Mouse (Mus musculus): ENCODE measurements around the gene Ndrg2. TPM values are rescaled to one million over a fixed set of nuclear protein-coding genes. Genes with fewer than 3 reads are reported as not detected.

Gene Ndrg2
- 11.9 and 12.9 TPM in 2 replicates for polyA plus RNA-seq (2014; fragmentation: Nextera tagmentation; extraction: Ambion mirVana)

- no peaks in the 10 kb centered on the region for H3K9me3 ChIP-seq (ENCODE audit: control insufficient read depth, low read length)
- no peaks in the 10 kb centered on the region for H3K27me3 ChIP-seq (ENCODE audit: control insufficient read depth, insufficient read depth, low read length)
- H3K4me3 ChIP-seq (ENCODE audit: low read depth, low read length) = peak within 1 kb of the TSS; percentile 48
- H3K27ac ChIP-seq (replicated peaks; ENCODE audit: low read depth, low read length) = no peak within 1 kb of the TSS
- no peaks in the 10 kb centered on the region for H3K36me3 ChIP-seq (ENCODE audit: control insufficient read depth, insufficient read depth, low read length)
- H3K9ac ChIP-seq (ENCODE audit: low read length) = peak within 1 kb of the TSS; percentile 56
- H3K4me1 ChIP-seq (ENCODE audit: control insufficient read depth, insufficient read depth, low read length) = peaks cover 4% of the 10 kb centered on the region; the same call in 1 of the 2 replicates
- H3K4me2 ChIP-seq (ENCODE audit: low read depth, severe bottlenecking) = peak within 1 kb of the TSS; percentile 96
- ATAC-seq (ENCODE audit: insufficient number of reproducible peaks, low FRiP score, low TSS enrichment, low read depth) (peak; percentile 69), DNase-seq (ENCODE audit: low spot score) (peak; percentile 65)
- WGBS = 2% methylated on average over 21 of the region's 23 CpGs
Measured at GRCm38 (mm10) chr14:51913960-51914762, at the start of gene Ndrg2. Gene Ndrg2 (minus strand): TSS chr14:51914158.

GRCm38 (mm10) chr14:51960316-51960715 lies 46.4 kb upstream of the Ndrg2 start:
- Histone ChIP-seq H3K9ac (ENCODE audit: low read length) (no peak overlapping the region), H3K36me3 (ENCODE audit: control insufficient read depth, insufficient read depth, low read length) (no peaks in the 10 kb centered on the region), H3K4me2 (ENCODE audit: low read depth, severe bottlenecking) (no peak overlapping the region), H3K27me3 (ENCODE audit: control insufficient read depth, insufficient read depth, low read length) (no peaks in the 10 kb centered on the region), H3K4me3 (ENCODE audit: low read depth, low read length) (no peak overlapping the region), H3K27ac (replicated peaks; ENCODE audit: low read depth, low read length) (no peak overlapping the region), H3K9me3 (ENCODE audit: control insufficient read depth, low read length) (no peaks in the 10 kb centered on the region), H3K4me1 (ENCODE audit: control insufficient read depth, insufficient read depth, low read length) (no peaks in the 10 kb centered on the region)
- no peak for ATAC-seq (ENCODE audit: insufficient number of reproducible peaks, low FRiP score, low TSS enrichment, low read depth)
- no peak for DNase-seq (ENCODE audit: low spot score)
- 95% methylated on average over 2 of the region's 2 CpGs for WGBS

GRCm38 (mm10) chr14:51943336-51943735 lies 29.4 kb upstream of the Ndrg2 start:
- H3K4me1 ChIP-seq (ENCODE audit: control insufficient read depth, insufficient read depth, low read length) = no peaks in the 10 kb centered on the region
- H3K36me3 ChIP-seq (ENCODE audit: control insufficient read depth, insufficient read depth, low read length) = no peaks in the 10 kb centered on the region
- no peak overlapping the region for H3K4me2 ChIP-seq (ENCODE audit: low read depth, severe bottlenecking)
- ATAC-seq (ENCODE audit: insufficient number of reproducible peaks, low FRiP score, low TSS enrichment, low read depth) (no peak), DNase-seq (ENCODE audit: low spot score) (no peak)
- no peaks in the 10 kb centered on the region for H3K9me3 ChIP-seq (ENCODE audit: control insufficient read depth, low read length)
- no peak overlapping the region for H3K27ac ChIP-seq (replicated peaks; ENCODE audit: low read depth, low read length)
- no peak overlapping the region for H3K9ac ChIP-seq (ENCODE audit: low read length)
- H3K4me3 ChIP-seq (ENCODE audit: low read depth, low read length) = no peak overlapping the region
- no peaks in the 10 kb centered on the region for H3K27me3 ChIP-seq (ENCODE audit: control insufficient read depth, insufficient read depth, low read length)
- WGBS = 85% methylated on average over 6 of the region's 6 CpGs

- H3K9me3 ChIP-seq (ENCODE audit: control insufficient read depth, low read length) = no peaks in the 10 kb centered on the region
- H3K27ac ChIP-seq (replicated peaks; ENCODE audit: low read depth, low read length) = no peak overlapping the region
- no peak overlapping the region for H3K4me3 ChIP-seq (ENCODE audit: low read depth, low read length)
- H3K36me3 ChIP-seq (ENCODE audit: control insufficient read depth, insufficient read depth, low read length) = no peaks in the 10 kb centered on the region
- no peak for DNase-seq (ENCODE audit: low spot score)
- no peak for ATAC-seq (ENCODE audit: insufficient number of reproducible peaks, low FRiP score, low TSS enrichment, low read depth)
- no peak overlapping the region for H3K9ac ChIP-seq (ENCODE audit: low read length)
- H3K4me2 ChIP-seq (ENCODE audit: low read depth, severe bottlenecking) = no peak overlapping the region
- H3K27me3 ChIP-seq (ENCODE audit: control insufficient read depth, insufficient read depth, low read length) = no peaks in the 10 kb centered on the region
- WGBS = 65% methylated on average over 7 of the region's 7 CpGs
- no peaks in the 10 kb centered on the region for H3K4me1 ChIP-seq (ENCODE audit: control insufficient read depth, insufficient read depth, low read length)
Measured at GRCm38 (mm10) chr14:51942236-51942635, 28.3 kb upstream of the Ndrg2 start.

- 76% methylated on average over 9 of the region's 9 CpGs for WGBS
- Histone ChIP-seq H3K27me3 (ENCODE audit: control insufficient read depth, insufficient read depth, low read length) (no peaks in the 10 kb centered on the region), H3K4me3 (ENCODE audit: low read depth, low read length) (no peak overlapping the region), H3K36me3 (ENCODE audit: control insufficient read depth, insufficient read depth, low read length) (no peaks in the 10 kb centered on the region), H3K9ac (ENCODE audit: low read length) (no peak overlapping the region), H3K27ac (replicated peaks; ENCODE audit: low read depth, low read length) (no peak overlapping the region), H3K4me1 (ENCODE audit: control insufficient read depth, insufficient read depth, low read length) (no peaks in the 10 kb centered on the region), H3K9me3 (ENCODE audit: control insufficient read depth, low read length) (no peaks in the 10 kb centered on the region), H3K4me2 (ENCODE audit: low read depth, severe bottlenecking) (no peak overlapping the region)
- DNase-seq (ENCODE audit: low spot score) (no peak), ATAC-seq (ENCODE audit: insufficient number of reproducible peaks, low FRiP score, low TSS enrichment, low read depth) (no peak)
Measured at GRCm38 (mm10) chr14:51941577-51941976, 27.6 kb upstream of the Ndrg2 start.

- Histone ChIP-seq H3K27me3 (ENCODE audit: control insufficient read depth, insufficient read depth, low read length) (no peaks in the 10 kb centered on the region), H3K27ac (replicated peaks; ENCODE audit: low read depth, low read length) (no peak overlapping the region), H3K4me3 (ENCODE audit: low read depth, low read length) (no peak overlapping the region), H3K36me3 (ENCODE audit: control insufficient read depth, insufficient read depth, low read length) (no peaks in the 10 kb centered on the region), H3K4me1 (ENCODE audit: control insufficient read depth, insufficient read depth, low read length) (no peaks in the 10 kb centered on the region), H3K9ac (ENCODE audit: low read length) (no peak overlapping the region), H3K4me2 (ENCODE audit: low read depth, severe bottlenecking) (no peak overlapping the region), H3K9me3 (ENCODE audit: control insufficient read depth, low read length) (no peaks in the 10 kb centered on the region)
- peak; percentile 57 for DNase-seq (ENCODE audit: low spot score)
- 0 out of 2 replicates have a peak, but pooled peaks have one; percentile 44 for ATAC-seq (ENCODE audit: insufficient number of reproducible peaks, low FRiP score, low TSS enrichment, low read depth)
- 31% methylated on average over 8 of the region's 8 CpGs for WGBS
Measured at GRCm38 (mm10) chr14:51940944-51941560, 27.1 kb upstream of the Ndrg2 start.

GRCm38 (mm10) chr14:51939005-51939404 lies 25.0 kb upstream of the Ndrg2 start:
- Histone ChIP-seq H3K27ac (replicated peaks; ENCODE audit: low read depth, low read length) (no peak overlapping the region), H3K9ac (ENCODE audit: low read length) (no peak overlapping the region), H3K36me3 (ENCODE audit: control insufficient read depth, insufficient read depth, low read length) (no peaks in the 10 kb centered on the region), H3K9me3 (ENCODE audit: control insufficient read depth, low read length) (no peaks in the 10 kb centered on the region; the same call in 1 of the 2 replicates), H3K4me3 (ENCODE audit: low read depth, low read length) (no peak overlapping the region), H3K4me2 (ENCODE audit: low read depth, severe bottlenecking) (no peak overlapping the region), H3K4me1 (ENCODE audit: control insufficient read depth, insufficient read depth, low read length) (no peaks in the 10 kb centered on the region), H3K27me3 (ENCODE audit: control insufficient read depth, insufficient read depth, low read length) (no peaks in the 10 kb centered on the region)
- no peak for DNase-seq (ENCODE audit: low spot score)
- WGBS = 84% methylated on average over 9 of the region's 9 CpGs
- no peak for ATAC-seq (ENCODE audit: insufficient number of reproducible peaks, low FRiP score, low TSS enrichment, low read depth)

- no peaks in the 10 kb centered on the region for H3K27me3 ChIP-seq (ENCODE audit: control insufficient read depth, insufficient read depth, low read length)
- 69% methylated on average over 10 of the region's 10 CpGs for WGBS
- H3K36me3 ChIP-seq (ENCODE audit: control insufficient read depth, insufficient read depth, low read length) = no peaks in the 10 kb centered on the region
- H3K27ac ChIP-seq (replicated peaks; ENCODE audit: low read depth, low read length) = no peak overlapping the region
- no peak for ATAC-seq (ENCODE audit: insufficient number of reproducible peaks, low FRiP score, low TSS enrichment, low read depth)
- no peak overlapping the region for H3K4me3 ChIP-seq (ENCODE audit: low read depth, low read length)
- no peak overlapping the region for H3K4me2 ChIP-seq (ENCODE audit: low read depth, severe bottlenecking)
- H3K9ac ChIP-seq (ENCODE audit: low read length) = no peak overlapping the region
- no peaks in the 10 kb centered on the region for H3K4me1 ChIP-seq (ENCODE audit: control insufficient read depth, insufficient read depth, low read length)
- DNase-seq (ENCODE audit: low spot score) = no peak
- no peaks in the 10 kb centered on the region; the same call in 1 of the 2 replicates for H3K9me3 ChIP-seq (ENCODE audit: control insufficient read depth, low read length)
Measured at GRCm38 (mm10) chr14:51932092-51933020, 18.4 kb upstream of the Ndrg2 start.

Data from limb, embryonic 11.5 days (tissue).